In genomic region chr1:181009754-181010153, GRCm38 (mm10) we compare ENCODE assay signal across 10 mouse cellular contexts. TPM values are rescaled to one million over a fixed set of nuclear protein-coding genes. Genes with fewer than 3 reads are reported as not detected.
DNase-seq lines count a peak whose midpoint lies in the region; ATAC-seq and TF ChIP-seq lines count a peak whose summit lies in the region.
"Had no signal": no experiment of that assay in that cellular context is flagged by ENCODE, and none has a peak within 500 bp of the region (broad histone marks: within the 10 kb centered on the region; RNA-seq: fewer than 3 reads in every experiment).

No protein-coding gene starts in this region.

- no peaks in the 10 kb centered on the region for H3K9me3 ChIP-seq in intestine, embryonic 14.5 days (ENCODE audit: control insufficient read depth, low read length)
- H3K9me3 ChIP-seq in intestine, embryonic 15.5 days, result no peaks in the 10 kb centered on the region
- H3K9me3 ChIP-seq: embryonic facial prominence, embryonic 13.5 days had no signal

- no peaks in the 10 kb centered on the region for H3K27me3 ChIP-seq in intestine, embryonic 14.5 days (replicated peaks; ENCODE audit: control insufficient read depth, insufficient read depth, low read length)
- H3K27me3 ChIP-seq in intestine, embryonic 15.5 days (replicated peaks), result no peaks in the 10 kb centered on the region
- H3K27me3 ChIP-seq: CH12.LX; embryonic facial prominence, embryonic 13.5 days had no signal

- H3K4me3 ChIP-seq in intestine, embryonic 14.5 days (ENCODE audit: low read depth, low read length), result no peak overlapping the region
- no peak overlapping the region for H3K4me3 ChIP-seq in intestine, embryonic 15.5 days (replicated peaks)
- H3K4me3 ChIP-seq in bone marrow macrophage, adult 2 months (ENCODE audit: insufficient read depth, low read length), result no peak overlapping the region
- H3K4me3 ChIP-seq: embryonic facial prominence, embryonic 13.5 days had no signal

- no peak for TF ChIP-seq CTCF in bone marrow macrophage, adult 2 months (IDR thresholded peaks at IDR 0.05; ENCODE audit: low read depth, low read length)

- no peak overlapping the region for H3K9ac ChIP-seq in intestine, embryonic 14.5 days (ENCODE audit: low read length)
- no peak overlapping the region for H3K9ac ChIP-seq in intestine, embryonic 15.5 days
- H3K9ac ChIP-seq: embryonic facial prominence, embryonic 13.5 days had no signal

- no peak overlapping the region for H3K27ac ChIP-seq in intestine, embryonic 14.5 days (ENCODE audit: low read depth)
- H3K27ac ChIP-seq in intestine, embryonic 15.5 days, result no peak overlapping the region
- H3K27ac ChIP-seq in bone marrow macrophage, adult 2 months (ENCODE audit: insufficient read depth, low read depth, low read length), result peak overlapping the region; percentile 5; the same call in 1 of the 2 replicates
- H3K27ac ChIP-seq: embryonic facial prominence, embryonic 13.5 days had no signal

- no peak for TF ChIP-seq POLR2A in bone marrow macrophage, adult 2 months (IDR thresholded peaks at IDR 0.05; ENCODE audit: borderline replicate concordance, low read depth, low read length)

- ATAC-seq in intestine, embryonic 14.5 days (replicated peaks; ENCODE audit: low FRiP score, low TSS enrichment, low read depth), result no peak
- no peak for ATAC-seq in intestine, embryonic 15.5 days

- intact Hi-C loops in gastrocnemius, postnatal 36 days (cut with DNase I), result no loop called here
- intact Hi-C loops in left cerebral cortex, postnatal 25 days (cut with DNase I), result no loop called here

- 56% methylated on average over 3 of the region's 3 CpGs for WGBS in intestine, embryonic 14.5 days
- 55% methylated on average over 3 of the region's 3 CpGs for WGBS in intestine, embryonic 15.5 days

- no peaks in the 10 kb centered on the region for H3K4me1 ChIP-seq in intestine, embryonic 14.5 days (replicated peaks; ENCODE audit: control insufficient read depth, insufficient read depth, low read length)
- H3K4me1 ChIP-seq in intestine, embryonic 15.5 days (replicated peaks), result peaks cover 6% of the 10 kb centered on the region; the same call in 1 of the 2 replicates
- peaks cover 43% of the 10 kb centered on the region for H3K4me1 ChIP-seq in bone marrow macrophage, adult 2 months (ENCODE audit: control insufficient read depth, insufficient read depth, low read length)

- H3K36me3 ChIP-seq in intestine, embryonic 14.5 days (ENCODE audit: control insufficient read depth, insufficient read depth, low read length), result no peaks in the 10 kb centered on the region
- H3K36me3 ChIP-seq in intestine, embryonic 15.5 days, result no peaks in the 10 kb centered on the region
- H3K36me3 ChIP-seq: embryonic facial prominence, embryonic 13.5 days had no signal

- no peak overlapping the region for H3K4me2 ChIP-seq in intestine, embryonic 14.5 days (ENCODE audit: low read length)
- H3K4me2 ChIP-seq in intestine, embryonic 15.5 days (replicated peaks), result no peak overlapping the region
- H3K4me2 ChIP-seq: embryonic facial prominence, embryonic 13.5 days had no signal

- DNase-seq in intestine, embryonic 14.5 days (ENCODE audit: low spot score), result peak; percentile 47
- peak; percentile 52 to 70 for DNase-seq in gastrocnemius, postnatal 36 days
- peak; percentile 87 to 92 for DNase-seq in kidney, postnatal 25 days
- DNase-seq in testis, postnatal 14 days (ENCODE audit: low spot score), result peak; percentile 57
- DNase-seq in layer of hippocampus, adult 11-12 months (ENCODE audit: low spot score), result no peak
- no peak for DNase-seq in left cerebral cortex, postnatal 25 days (ENCODE audit: low spot score in 2 of 2)

RNA-seq across cellular contexts. Expression of gene Ephx1, which starts 10.9 kb away (rescaled TPM):
- 1.9 and 2.8 TPM in 2 replicates for polyA plus RNA-seq in intestine, embryonic 14.5 days (2014; fragmentation: Nextera tagmentation; extraction: Ambion mirVana)
- 3.6 and 4.0 TPM in 2 replicates for polyA plus RNA-seq in intestine, embryonic 15.5 days (2015; fragmentation: Nextera tagmentation; extraction: Ambion mirVana)
- 40.7 and 45.8 TPM in 2 replicates for polyA plus RNA-seq in bone marrow macrophage, adult 2 months (2012; ENCODE audit: insufficient read depth, insufficient read length, missing spikeins)
- total RNA-seq in gastrocnemius, postnatal 36 days (2021), result 10 to 100 TPM; 10.9 to 16.6 TPM
- total RNA-seq in left cerebral cortex, postnatal 25 days (2021), result 10 to 100 TPM; 24.6 to 34.3 TPM

RNA-seq across cellular contexts. Expression of gene 9130409I23Rik, which starts 41.3 kb away (rescaled TPM):
- not detected in 2 replicates for polyA plus RNA-seq in intestine, embryonic 14.5 days (2014; fragmentation: Nextera tagmentation; extraction: Ambion mirVana)
- not detected in 2 replicates for polyA plus RNA-seq in intestine, embryonic 15.5 days (2015; fragmentation: Nextera tagmentation; extraction: Ambion mirVana)
- polyA plus RNA-seq in bone marrow macrophage, adult 2 months (2012; ENCODE audit: insufficient read depth, insufficient read length, missing spikeins), result not detected in 2 replicates
- not detected for total RNA-seq in gastrocnemius, postnatal 36 days (2021)
- not detected for total RNA-seq in left cerebral cortex, postnatal 25 days (2021)
- total RNA-seq: CH12.LX had no signal
- polyA plus RNA-seq: embryonic facial prominence, embryonic 13.5 days had no signal

Comparison
In these comparisons a context has a peak if more than half of its experiments do, and no peak if none do; other contexts are left out.
1. DNase-seq: peak in intestine, embryonic 14.5 days (single experiment), gastrocnemius, postnatal 36 days (2 of 2), kidney, postnatal 25 days (2 of 2) and testis, postnatal 14 days (single experiment); none in layer of hippocampus, adult 11-12 months (single experiment) and left cerebral cortex, postnatal 25 days (0 of 2).